Mouse (Mus musculus): ENCODE measurements at regions not wholly inside any gene's neighbourhood (a gene's known extent, or its start where the extent isn't known, plus 50 kb on each side); places are given as distances from the start of the nearest gene placed in this dataset.
A peak's percentile ranks its signal among the peaks of the same experiment; 100 is the strongest.

- no peak for ATAC-seq (replicated peaks; ENCODE audit: extremely low read depth, insufficient read depth, low FRiP score)
- no peak overlapping the region for H3K27ac ChIP-seq (ENCODE audit: low read length)
- H3K4me3 ChIP-seq (ENCODE audit: low read length) = no peak overlapping the region
- H3K4me1 ChIP-seq (ENCODE audit: control insufficient read depth, insufficient read depth, low read length) = no peaks in the 10 kb centered on the region
- no peak overlapping the region for H3K9ac ChIP-seq (ENCODE audit: low read length)
- H3K4me2 ChIP-seq (ENCODE audit: low read depth, low read length) = no peak overlapping the region
- no peaks in the 10 kb centered on the region for H3K9me3 ChIP-seq (replicated peaks; ENCODE audit: control insufficient read depth, low read length)
- H3K27me3 ChIP-seq (ENCODE audit: control insufficient read depth, insufficient read depth, low read length) = no peaks in the 10 kb centered on the region
- 84% methylated on average over 8 of the region's 8 CpGs for WGBS
- no peaks in the 10 kb centered on the region for H3K36me3 ChIP-seq (ENCODE audit: control insufficient read depth, insufficient read depth)
Observed at GRCm38 (mm10) chr12:16232828-16233227, 377.9 kb downstream of the Lpin1 start.

- H3K36me3 ChIP-seq (ENCODE audit: control insufficient read depth, insufficient read depth) = no peaks in the 10 kb centered on the region
- 45% methylated on average over 2 of the region's 2 CpGs for WGBS
- H3K27me3 ChIP-seq (ENCODE audit: control insufficient read depth, insufficient read depth, low read length) = no peaks in the 10 kb centered on the region
- H3K9me3 ChIP-seq (replicated peaks; ENCODE audit: control insufficient read depth, low read length) = no peaks in the 10 kb centered on the region
- ATAC-seq (replicated peaks; ENCODE audit: extremely low read depth, insufficient read depth, low FRiP score) = no peak
- H3K9ac ChIP-seq (ENCODE audit: low read length) = no peak overlapping the region
- H3K4me3 ChIP-seq (ENCODE audit: low read length) = no peak overlapping the region
- H3K4me1 ChIP-seq (ENCODE audit: control insufficient read depth, insufficient read depth, low read length) = peaks cover 3% of the 10 kb centered on the region; the same call in 1 of the 2 replicates
- no peak overlapping the region for H3K4me2 ChIP-seq (ENCODE audit: low read depth, low read length)
- no peak overlapping the region for H3K27ac ChIP-seq (ENCODE audit: low read length)
Observed at GRCm38 (mm10) chr12:16232051-16232450, 378.7 kb downstream of the Lpin1 start.

DNA sequence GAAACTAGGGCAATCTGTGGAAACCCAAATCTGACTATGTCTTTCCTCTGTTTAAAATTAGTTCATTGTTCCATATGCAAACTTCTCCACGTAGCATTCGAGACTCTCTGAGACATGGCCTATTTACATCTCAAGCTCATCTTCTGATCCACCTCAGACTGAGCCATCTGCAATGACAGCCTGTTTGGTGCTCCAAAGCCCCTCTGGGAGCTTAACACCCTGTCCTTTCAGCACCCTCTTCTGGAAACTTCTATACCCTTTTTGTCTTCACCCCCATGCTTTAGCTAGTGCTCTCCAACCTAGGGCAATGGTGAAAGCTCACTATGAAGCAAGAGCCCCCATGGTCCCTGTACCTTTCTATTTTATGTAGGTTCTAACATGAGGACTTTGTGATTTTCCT is 379.7 kb downstream of the Lpin1 start:
- 74% methylated on average over 2 of the region's 2 CpGs for WGBS

DNA sequence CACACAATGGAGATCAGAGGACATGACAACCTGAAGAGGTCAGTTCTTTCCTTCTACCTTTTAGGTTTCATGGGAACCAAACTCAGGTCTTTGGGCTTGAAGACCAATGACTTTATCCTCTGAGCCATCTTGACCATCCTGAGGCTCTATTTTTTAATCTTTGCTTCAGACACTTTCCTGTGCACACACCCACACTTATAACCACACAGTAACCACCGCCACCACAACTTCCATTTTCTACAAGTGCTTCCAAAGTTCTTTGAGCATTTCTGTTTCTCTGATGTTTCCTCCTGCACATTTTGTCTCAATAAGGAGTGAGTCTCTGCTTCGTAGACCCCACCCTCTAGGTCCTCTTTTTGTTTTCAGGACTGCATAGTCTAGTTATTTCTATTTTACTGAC is 385.3 kb downstream of the Lpin1 start:
- Histone ChIP-seq H3K36me3 (ENCODE audit: control insufficient read depth, insufficient read depth) (no peaks in the 10 kb centered on the region), H3K27ac (ENCODE audit: low read length) (no peak overlapping the region), H3K9me3 (replicated peaks; ENCODE audit: control insufficient read depth, low read length) (no peaks in the 10 kb centered on the region), H3K9ac (ENCODE audit: low read length) (no peak overlapping the region), H3K4me1 (ENCODE audit: control insufficient read depth, insufficient read depth, low read length) (peaks cover 15% of the 10 kb centered on the region), H3K4me2 (ENCODE audit: low read depth, low read length) (no peak overlapping the region), H3K4me3 (ENCODE audit: low read length) (no peak overlapping the region), H3K27me3 (ENCODE audit: control insufficient read depth, insufficient read depth, low read length) (no peaks in the 10 kb centered on the region)
- no peak for ATAC-seq (replicated peaks; ENCODE audit: extremely low read depth, insufficient read depth, low FRiP score)
- 83% methylated on average over 2 of the region's 2 CpGs for WGBS

More for the DNA sequence above, 379.7 kb downstream of the Lpin1 start:
- Histone ChIP-seq H3K27me3 (ENCODE audit: control insufficient read depth, insufficient read depth, low read length) (no peaks in the 10 kb centered on the region), H3K27ac (ENCODE audit: low read length) (no peak overlapping the region), H3K4me2 (ENCODE audit: low read depth, low read length) (no peak overlapping the region), H3K9me3 (replicated peaks; ENCODE audit: control insufficient read depth, low read length) (no peaks in the 10 kb centered on the region), H3K36me3 (ENCODE audit: control insufficient read depth, insufficient read depth) (no peaks in the 10 kb centered on the region), H3K9ac (ENCODE audit: low read length) (no peak overlapping the region), H3K4me1 (ENCODE audit: control insufficient read depth, insufficient read depth, low read length) (peaks cover 3% of the 10 kb centered on the region; the same call in 1 of the 2 replicates), H3K4me3 (ENCODE audit: low read length) (no peak overlapping the region)
- no peak for ATAC-seq (replicated peaks; ENCODE audit: extremely low read depth, insufficient read depth, low FRiP score)

DNA sequence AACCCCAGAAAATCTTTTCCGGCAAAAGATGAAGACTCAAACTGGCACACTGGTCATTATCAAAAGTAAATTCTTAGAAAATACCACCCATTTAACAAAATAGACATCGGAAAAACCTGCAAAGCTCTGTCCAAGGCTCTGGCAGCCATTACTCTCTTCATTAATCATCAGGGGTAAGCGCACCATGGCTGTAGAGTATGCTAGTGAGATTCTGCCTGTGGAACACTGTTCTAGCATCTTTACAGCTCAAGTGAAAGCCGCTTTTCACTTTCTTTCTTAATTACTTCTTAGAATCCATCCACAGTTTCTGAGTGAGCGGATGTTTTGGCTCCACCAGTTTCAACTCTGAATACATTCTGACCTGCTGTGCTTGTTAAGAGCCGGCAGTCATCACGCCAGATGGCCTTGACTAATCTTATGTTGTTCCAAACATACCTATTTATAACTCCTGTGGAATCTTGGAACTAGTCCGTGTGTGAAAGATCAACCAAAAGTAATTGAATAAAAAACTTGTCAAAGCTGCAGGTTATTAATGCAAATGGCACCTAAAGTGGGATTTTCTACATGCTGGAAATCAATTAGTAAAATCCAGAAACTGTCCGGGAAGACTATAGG is 387.8 kb downstream of the Lpin1 start:
- Histone ChIP-seq H3K27me3 (ENCODE audit: control insufficient read depth, insufficient read depth, low read length) (no peaks in the 10 kb centered on the region), H3K4me1 (ENCODE audit: control insufficient read depth, insufficient read depth, low read length) (peaks cover 17% of the 10 kb centered on the region), H3K9ac (ENCODE audit: low read length) (no peak overlapping the region), H3K9me3 (replicated peaks; ENCODE audit: control insufficient read depth, low read length) (no peaks in the 10 kb centered on the region), H3K36me3 (ENCODE audit: control insufficient read depth, insufficient read depth) (no peaks in the 10 kb centered on the region), H3K4me2 (ENCODE audit: low read depth, low read length) (0 out of 2 replicates have a peak overlapping the region, but pooled peaks have one; percentile 29), H3K27ac (ENCODE audit: low read length) (peak overlapping the region; percentile 85), H3K4me3 (ENCODE audit: low read length) (no peak overlapping the region)
- ATAC-seq (replicated peaks; ENCODE audit: extremely low read depth, insufficient read depth, low FRiP score) = no peak
- 51% methylated on average over 9 of the region's 9 CpGs for WGBS

- no peak overlapping the region for H3K4me2 ChIP-seq (ENCODE audit: low read depth, low read length)
- H3K9ac ChIP-seq (ENCODE audit: low read length) = no peak overlapping the region
- ATAC-seq (replicated peaks; ENCODE audit: extremely low read depth, insufficient read depth, low FRiP score) = no peak
- no peak overlapping the region for H3K4me3 ChIP-seq (ENCODE audit: low read length)
- no peaks in the 10 kb centered on the region for H3K36me3 ChIP-seq (ENCODE audit: control insufficient read depth, insufficient read depth)
- H3K9me3 ChIP-seq (replicated peaks; ENCODE audit: control insufficient read depth, low read length) = no peaks in the 10 kb centered on the region
- peaks cover 14% of the 10 kb centered on the region for H3K4me1 ChIP-seq (ENCODE audit: control insufficient read depth, insufficient read depth, low read length)
- peak overlapping the region; percentile 85 for H3K27ac ChIP-seq (ENCODE audit: low read length)
- H3K27me3 ChIP-seq (ENCODE audit: control insufficient read depth, insufficient read depth, low read length) = no peaks in the 10 kb centered on the region
Observed at GRCm38 (mm10) chr12:16222205-16222604, 388.6 kb downstream of the Lpin1 start.

DNA sequence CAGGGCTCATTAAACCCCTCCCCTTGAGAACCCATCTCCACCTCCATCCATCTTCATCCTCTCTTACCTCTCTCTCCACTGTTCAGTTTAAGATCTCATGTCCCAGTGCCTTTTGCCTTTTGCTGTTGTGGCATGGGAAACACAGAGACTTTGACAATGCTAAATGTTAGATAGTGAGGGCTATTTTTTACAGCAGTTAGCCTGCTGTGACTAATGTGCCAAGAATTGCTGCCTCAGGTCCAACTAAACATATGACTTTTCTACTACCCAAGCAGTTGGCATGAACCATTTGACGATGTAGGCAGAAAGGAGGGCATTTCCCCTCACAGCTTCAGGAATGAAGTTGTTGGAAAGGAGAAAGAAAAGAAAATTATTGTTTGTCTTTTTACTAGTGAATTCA is 389.6 kb downstream of the Lpin1 start:
- no peak for ATAC-seq (replicated peaks; ENCODE audit: extremely low read depth, insufficient read depth, low FRiP score)
- Histone ChIP-seq H3K4me3 (ENCODE audit: low read length) (no peak overlapping the region), H3K27me3 (ENCODE audit: control insufficient read depth, insufficient read depth, low read length) (no peaks in the 10 kb centered on the region), H3K36me3 (ENCODE audit: control insufficient read depth, insufficient read depth) (no peaks in the 10 kb centered on the region), H3K27ac (ENCODE audit: low read length) (peak overlapping the region; percentile 1; the same call in 1 of the 2 replicates), H3K4me2 (ENCODE audit: low read depth, low read length) (no peak overlapping the region), H3K4me1 (ENCODE audit: control insufficient read depth, insufficient read depth, low read length) (peaks cover 14% of the 10 kb centered on the region), H3K9ac (ENCODE audit: low read length) (no peak overlapping the region), H3K9me3 (replicated peaks; ENCODE audit: control insufficient read depth, low read length) (no peaks in the 10 kb centered on the region)
- WGBS = 46% methylated on average over 1 of the region's 1 CpGs

- 88% methylated on average over 3 of the region's 3 CpGs for WGBS
- Histone ChIP-seq H3K9ac (ENCODE audit: low read length) (no peak overlapping the region), H3K9me3 (replicated peaks; ENCODE audit: control insufficient read depth, low read length) (no peaks in the 10 kb centered on the region), H3K4me1 (ENCODE audit: control insufficient read depth, insufficient read depth, low read length) (peaks cover 14% of the 10 kb centered on the region), H3K27me3 (ENCODE audit: control insufficient read depth, insufficient read depth, low read length) (no peaks in the 10 kb centered on the region), H3K36me3 (ENCODE audit: control insufficient read depth, insufficient read depth) (no peaks in the 10 kb centered on the region), H3K4me3 (ENCODE audit: low read length) (no peak overlapping the region), H3K27ac (ENCODE audit: low read length) (peak overlapping the region; percentile 1), H3K4me2 (ENCODE audit: low read depth, low read length) (no peak overlapping the region)
- ATAC-seq (replicated peaks; ENCODE audit: extremely low read depth, insufficient read depth, low FRiP score) = no peak
Observed at GRCm38 (mm10) chr12:16220561-16220960, 390.2 kb downstream of the Lpin1 start.

GRCm38 (mm10) chr12:16218906-16219305 is 391.9 kb downstream of the Lpin1 start:
- 94% methylated on average over 4 of the region's 4 CpGs for WGBS
- Histone ChIP-seq H3K9me3 (replicated peaks; ENCODE audit: control insufficient read depth, low read length) (no peaks in the 10 kb centered on the region), H3K36me3 (ENCODE audit: control insufficient read depth, insufficient read depth) (no peaks in the 10 kb centered on the region), H3K4me2 (ENCODE audit: low read depth, low read length) (no peak overlapping the region), H3K4me3 (ENCODE audit: low read length) (no peak overlapping the region), H3K27me3 (ENCODE audit: control insufficient read depth, insufficient read depth, low read length) (no peaks in the 10 kb centered on the region), H3K27ac (ENCODE audit: low read length) (no peak overlapping the region), H3K9ac (ENCODE audit: low read length) (no peak overlapping the region), H3K4me1 (ENCODE audit: control insufficient read depth, insufficient read depth, low read length) (peaks cover 14% of the 10 kb centered on the region)
- no peak for ATAC-seq (replicated peaks; ENCODE audit: extremely low read depth, insufficient read depth, low FRiP score)
